Comparison of ENCODE assay signal across 13 mouse cellular contexts in the genomic region with DNA sequence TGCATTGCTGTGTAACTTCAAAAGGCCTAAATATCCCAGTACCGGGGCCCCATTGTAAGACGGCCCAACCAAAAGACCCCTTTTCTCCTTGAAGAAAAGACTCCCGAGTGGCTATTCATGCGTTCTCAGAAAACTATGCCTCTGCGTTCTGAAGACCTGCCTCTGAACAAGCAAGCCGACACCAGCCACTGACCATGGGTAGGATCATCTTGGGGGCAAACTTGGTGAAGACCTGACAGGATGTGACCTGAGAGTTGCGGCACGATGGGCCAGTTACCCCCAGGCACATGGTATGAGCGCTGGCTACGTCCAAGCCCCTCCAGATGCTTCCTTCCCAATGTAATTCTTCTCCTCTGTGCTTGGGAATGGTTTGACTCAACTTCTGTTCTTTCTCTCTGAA.
"Had no signal": no experiment of that assay in that cellular context is flagged by ENCODE, and none has a peak within 500 bp of the region (broad histone marks: within the 10 kb centered on the region; RNA-seq: fewer than 3 reads in every experiment).

No protein-coding gene starts in this region.

- ATAC-seq: lung, postnatal 0 days had no signal

- H3K9me3 ChIP-seq: limb, embryonic 13.5 days; stomach, embryonic 15.5 days had no signal

- H3K4me2 ChIP-seq: limb, embryonic 13.5 days; stomach, embryonic 15.5 days had no signal

- H3K4me3 ChIP-seq: layer of hippocampus, adult 2 months; limb, embryonic 13.5 days; stomach, embryonic 15.5 days had no signal

- H3K27me3 ChIP-seq: limb, embryonic 13.5 days; stomach, embryonic 15.5 days had no signal

- DNase-seq: kidney, adult 18-20 months; kidney, postnatal 10 days; kidney, postnatal 4 days; lung, adult 18-20 months; lung, postnatal 36 days; right cerebral cortex, postnatal 14 days; thymus, adult 2 months; thymus, postnatal 25 days had no signal

- H3K4me1 ChIP-seq: limb, embryonic 13.5 days; stomach, embryonic 15.5 days had no signal

- H3K27ac ChIP-seq: layer of hippocampus, adult 2 months; limb, embryonic 13.5 days; liver, embryonic 14.5 days; stomach, embryonic 15.5 days had no signal

- H3K36me3 ChIP-seq: limb, embryonic 13.5 days; stomach, embryonic 15.5 days had no signal

- H3K9ac ChIP-seq: limb, embryonic 13.5 days; liver, embryonic 14.5 days; stomach, embryonic 15.5 days had no signal
